Mouse (Mus musculus): ENCODE results near the gene Gpnmb. TPM values are rescaled to one million over a fixed set of nuclear protein-coding genes. Genes with fewer than 3 reads are reported as not detected.

Gpnmb gene
- 1 to 10 TPM; 1.0 to 1.5 TPM for polyA plus RNA-seq (2012; fragmentation: generic; extraction: Trizol)

DNA sequence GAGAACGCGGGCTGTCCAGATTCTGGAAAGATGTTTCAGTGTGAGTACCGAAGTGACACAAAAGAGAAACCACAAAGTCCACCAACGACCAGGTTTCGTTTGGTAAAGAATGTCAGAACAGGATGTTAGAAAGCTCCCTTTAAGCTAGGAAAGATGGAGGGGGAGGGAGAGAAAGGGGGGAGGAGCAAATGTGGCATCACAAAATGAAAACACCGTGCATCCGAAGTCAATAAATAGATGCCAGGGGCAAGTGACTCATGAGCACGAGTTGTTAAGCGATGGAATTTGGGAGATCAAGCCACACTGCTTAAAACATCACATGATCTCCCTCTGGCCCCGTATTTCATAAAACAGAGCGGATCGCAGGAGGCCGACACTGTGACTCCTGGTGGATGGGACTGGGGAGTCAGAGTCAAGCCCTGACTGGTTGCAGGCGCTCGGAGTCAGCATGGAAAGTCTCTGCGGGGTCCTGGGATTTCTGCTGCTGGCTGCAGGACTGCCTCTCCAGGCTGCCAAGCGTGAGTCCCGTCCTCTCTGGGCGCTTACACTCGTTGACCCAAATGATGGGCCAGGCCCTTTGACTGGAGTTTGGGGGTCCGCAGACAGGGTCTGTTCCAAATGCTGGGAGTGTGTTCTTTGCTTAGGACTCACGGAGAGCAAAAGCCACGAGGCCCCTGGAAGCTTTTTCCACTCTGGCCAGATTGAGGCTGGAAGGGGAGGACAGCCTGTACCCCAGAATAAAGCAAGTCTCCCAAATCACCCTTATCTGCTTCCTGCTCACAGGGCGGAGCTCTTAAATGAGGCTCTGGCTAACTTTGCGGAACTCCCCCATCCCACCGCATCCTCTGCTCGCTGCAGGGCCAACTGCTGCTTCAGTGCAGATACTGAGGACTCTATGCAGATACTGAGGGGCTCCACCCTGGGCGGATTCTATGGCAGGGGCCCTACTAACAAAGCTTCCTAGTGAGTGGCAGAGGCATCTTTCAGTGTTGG is at the start of gene Gpnmb:
Gene Gpnmb, plus strand, starts transcription at position 272 of the 993 bp plus-strand sequence.

DNA sequence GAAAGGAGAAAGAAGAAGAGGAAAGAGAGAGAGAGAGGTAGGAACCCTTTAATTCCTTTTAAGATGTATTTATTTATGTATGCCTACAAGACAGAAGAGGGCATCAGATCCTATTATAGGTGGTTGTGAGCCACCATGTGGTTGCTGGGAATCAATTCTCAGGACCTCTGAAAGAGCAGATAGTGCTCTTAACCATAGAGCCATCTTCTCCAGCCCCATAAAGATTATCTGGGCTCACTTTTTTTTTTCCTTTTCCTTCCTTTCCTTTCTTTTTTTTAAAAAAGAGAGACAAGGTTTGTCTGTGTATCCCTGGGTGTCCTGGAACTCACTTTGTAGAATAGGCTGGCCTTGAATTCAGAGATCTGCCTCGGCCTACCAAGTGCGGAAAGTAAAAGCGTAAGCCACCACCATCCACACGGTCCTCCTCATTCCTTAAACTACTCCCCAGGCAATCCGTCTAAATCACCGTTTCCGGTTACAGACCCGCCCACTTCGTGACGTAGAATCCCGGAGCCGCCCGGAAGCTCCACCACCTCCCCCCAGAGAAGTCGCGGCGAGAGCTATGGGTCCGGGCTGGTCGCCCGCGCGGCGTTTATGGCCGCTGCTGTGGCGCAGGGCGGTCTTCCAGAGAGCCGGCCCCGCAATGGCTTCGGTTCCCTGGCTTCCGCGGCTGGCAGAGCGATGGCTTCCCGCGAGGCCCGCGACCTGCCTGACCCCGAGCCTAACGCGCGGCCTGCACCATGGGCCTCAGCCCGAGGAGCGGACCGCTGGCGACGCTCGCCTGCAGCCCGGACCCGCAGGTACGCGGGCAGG is 37.2 kb downstream of the Gpnmb start, which contains the start of gene Malsu1:
Gene Malsu1, plus strand, starts transcription at position 492 of the 813 bp plus-strand sequence.

Other genes starting within 250 kb of the Gpnmb start
- gene Tmem176a, start 195.6 kb upstream of the Gpnmb start, polyA plus RNA-seq (2012; fragmentation: generic; extraction: Trizol), result 1 to 10 TPM; 1.7 to 8.0 TPM
- gene Tmem176b, start 195.1 kb upstream of the Gpnmb start, polyA plus RNA-seq (2012; fragmentation: generic; extraction: Trizol), result 10 to 100 TPM in 1 of 2 experiments, 1 to 10 TPM in 1; 2.1 to 16.5 TPM
- gene Aoc1, start 163.7 kb upstream of the Gpnmb start, polyA plus RNA-seq (2012; fragmentation: generic; extraction: Trizol), result under 1 TPM in 1 of 2 experiments, not detected in 1; 0.01 TPM
- gene 1600015I10Rik, start 106.7 kb upstream of the Gpnmb start, polyA plus RNA-seq (2012; fragmentation: generic; extraction: Trizol), result not detected
- gene Doxl2, start 61.6 kb upstream of the Gpnmb start, polyA plus RNA-seq (2012; fragmentation: generic; extraction: Trizol), result not detected
- not detected for gene Svs1, start 49.7 kb upstream of the Gpnmb start, polyA plus RNA-seq (2012; fragmentation: generic; extraction: Trizol)
- gene Malsu1, start 37.2 kb downstream of the Gpnmb start, polyA plus RNA-seq (2012; fragmentation: generic; extraction: Trizol), result 10 to 100 TPM; 18.3 to 18.5 TPM
- gene Igf2bp3, start 178.4 kb downstream of the Gpnmb start, polyA plus RNA-seq (2012; fragmentation: generic; extraction: Trizol), result under 1 TPM; 0.02 to 0.37 TPM
- gene Tra2a, start 227.5 kb downstream of the Gpnmb start, polyA plus RNA-seq (2012; fragmentation: generic; extraction: Trizol), result 10 to 100 TPM in 1 of 2 experiments, 1 to 10 TPM in 1; 4.5 to 26.6 TPM

All from C3H10T1/2 (cell line).